In the genomic region with DNA sequence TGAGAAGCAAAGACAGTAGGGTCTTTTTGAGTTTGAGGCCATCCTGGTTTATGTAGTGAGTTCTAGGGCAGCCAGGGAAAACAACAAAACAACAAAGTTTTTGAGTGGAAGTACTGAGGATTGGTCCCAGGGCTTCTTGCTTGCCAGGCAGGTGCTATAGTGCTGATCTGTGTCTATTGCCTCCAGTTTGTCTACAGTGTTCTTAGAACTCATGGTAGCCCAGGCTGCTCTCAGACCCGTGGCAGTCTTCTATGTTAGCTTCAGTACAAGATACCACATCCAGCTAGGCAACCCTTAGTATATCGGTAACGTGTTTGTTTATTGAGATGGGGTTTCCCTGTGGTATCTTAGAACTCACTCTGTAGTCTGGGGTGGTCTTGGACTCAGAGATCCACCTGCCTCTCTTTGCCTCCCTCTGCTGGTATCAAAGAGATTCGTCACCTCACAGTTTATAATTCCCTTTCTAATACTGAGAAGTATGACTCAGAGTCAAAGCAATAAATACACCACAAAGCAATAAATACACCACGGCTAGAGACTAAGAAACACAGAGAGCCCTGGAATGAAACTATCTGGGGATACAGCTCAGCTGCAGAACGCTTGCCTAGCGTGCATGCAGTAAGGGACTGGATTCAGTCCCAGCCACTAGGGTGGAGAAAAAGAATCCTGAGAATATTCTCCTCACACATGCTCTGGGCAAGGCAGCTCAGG, we compare ENCODE assay signal across 8 mouse cellular contexts. TPM values are rescaled to one million over a fixed set of nuclear protein-coding genes. Genes with fewer than 3 reads are reported as not detected.
DNase-seq lines count a peak whose midpoint lies in the region; ATAC-seq lines count a peak whose summit lies in the region.

No protein-coding gene starts in this region.

- H3K4me3 ChIP-seq in neural tube, embryonic 15.5 days (replicated peaks), result no peak overlapping the region

- no peak for DNase-seq in frontal cortex, postnatal 25 days (ENCODE audit: low spot score in 2 of 2)
- DNase-seq in lung, postnatal 10 days, result peak; percentile 9
- DNase-seq in lung, adult 18-20 months, result no peak
- DNase-seq in fibroblast of lung, adult 2 months (ENCODE audit: low read depth), result peak; percentile 40
- DNase-seq in spleen, postnatal 10 days (ENCODE audit: low spot score in 2 of 2), result no peak
- DNase-seq in kidney, postnatal 10 days, result no peak

- no peak overlapping the region for H3K27ac ChIP-seq in neural tube, embryonic 15.5 days (replicated peaks)

- no peaks in the 10 kb centered on the region for H3K36me3 ChIP-seq in neural tube, embryonic 15.5 days

- peaks cover 28% of the 10 kb centered on the region for H3K4me1 ChIP-seq in neural tube, embryonic 15.5 days

- WGBS in neural tube, embryonic 15.5 days, result 34% methylated on average over 7 of the region's 7 CpGs

- H3K9ac ChIP-seq in neural tube, embryonic 15.5 days (replicated peaks), result no peak overlapping the region

- no peaks in the 10 kb centered on the region for H3K9me3 ChIP-seq in neural tube, embryonic 15.5 days (replicated peaks)

- ATAC-seq in frontal cortex, adult (ENCODE audit: low TSS enrichment), result peak; percentile 87
- ATAC-seq in neural tube, embryonic 15.5 days (ENCODE audit: low FRiP score), result 0 out of 2 replicates have a peak, but pooled peaks have one; percentile 53

- H3K27me3 ChIP-seq in neural tube, embryonic 15.5 days (replicated peaks), result no peaks in the 10 kb centered on the region

- H3K4me2 ChIP-seq in neural tube, embryonic 15.5 days, result no peak overlapping the region

RNA-seq across cellular contexts. Expression of gene Fbxw11, which starts 51.1 kb away (rescaled TPM):
- polyA plus RNA-seq in neural tube, embryonic 15.5 days (2015; fragmentation: Nextera tagmentation; extraction: Ambion mirVana), result 107 and 110 TPM in 2 replicates

Comparison
In these comparisons a context has a peak if more than half of its experiments do, and no peak if none do; other contexts are left out.
1. DNase-seq: peak in lung, postnatal 10 days (single experiment) and fibroblast of lung, adult 2 months (single experiment); none in frontal cortex, postnatal 25 days (0 of 2), lung, adult 18-20 months (0 of 2), spleen, postnatal 10 days (0 of 2) and kidney, postnatal 10 days (single experiment).